Mouse (Mus musculus) heart, embryonic 16.5 days (tissue): Measurements from ENCODE around the gene Rbm8a2. TPM values are rescaled to one million over a fixed set of nuclear protein-coding genes. Genes with fewer than 3 reads are reported as not detected.

Source experiments
- ATAC-seq: fragments of 200-750 bp; cut with Nextera tagmentation; replicated peaks from 2 replicates; pipeline ENCODE4 v1.8.0; 2017; ENCODE audit warnings: moderate number of reproducible peaks; ENCODE audit not compliant: insufficient read depth, low FRiP score; ENCODE audit errors: extremely low read depth
- H3K27ac ChIP-seq: fragments of 300-500 bp; sonication (generic); 2 replicates; pipeline ENCODE4 v1.5.1; 2014; ENCODE audit warnings: mild to moderate bottlenecking, low read length, control low read depth, moderate library complexity
- H3K27me3 ChIP-seq: fragments of 300-500 bp; sonication (generic); 2 replicates; pipeline ENCODE4 v1.6.1; 2014; ENCODE audit warnings: low read length, mixed read lengths; ENCODE audit not compliant: control insufficient read depth, insufficient read depth
- H3K36me3 ChIP-seq: fragments of 300-500 bp; sonication (generic); 2 replicates; pipeline ENCODE4 v1.6.1; 2014; ENCODE audit not compliant: control insufficient read depth, insufficient read depth
- H3K4me1 ChIP-seq: fragments of 300-500 bp; sonication (generic); 2 replicates; pipeline ENCODE4 v1.6.1; 2014; ENCODE audit warnings: low read length, mixed read lengths; ENCODE audit not compliant: control insufficient read depth, insufficient read depth
- H3K4me2 ChIP-seq: fragments of 300-500 bp; sonication (generic); 2 replicates; pipeline ENCODE4 v1.6.1; 2014; ENCODE audit warnings: low read depth, mild to moderate bottlenecking, control low read depth, low read length
- H3K4me3 ChIP-seq: fragments of 300-500 bp; sonication (generic); 2 replicates; pipeline ENCODE4 v1.5.1; 2014; ENCODE audit warnings: mild to moderate bottlenecking, control low read depth, low read length
- H3K9ac ChIP-seq: fragments of 300-500 bp; sonication (generic); 2 replicates; pipeline ENCODE4 v1.6.1; 2014; ENCODE audit warnings: low read length, control low read depth
- H3K9me3 ChIP-seq: fragments of 300-500 bp; sonication (generic); replicated peaks from 2 replicates; pipeline ENCODE4 v1.6.1; 2016; ENCODE audit warnings: low read length; ENCODE audit not compliant: control insufficient read depth
- WGBS: fragments of 180-500 bp; shearing (Covaris S2); extraction: QIAGEN DNeasy Blood & Tissue Kit; methylation state at CpG from one replicate; pipeline ENCODE4 v1.1.7; 2014; 5-methylcytosine and 5-hydroxymethylcytosine counted together
- polyA plus RNA-seq: library from polyadenylated mRNA; unstranded; fragments of >200 nt; fragmentation: Nextera tagmentation; extraction: Ambion mirVana; gene quantifications from 2 replicates; pipeline ENCODE4 v1.2.1, GENCODE M21; 2015

Gene Rbm8a2
- polyA plus RNA-seq, 1 experiment from 2014 or later = 0.98 TPM

DNA sequence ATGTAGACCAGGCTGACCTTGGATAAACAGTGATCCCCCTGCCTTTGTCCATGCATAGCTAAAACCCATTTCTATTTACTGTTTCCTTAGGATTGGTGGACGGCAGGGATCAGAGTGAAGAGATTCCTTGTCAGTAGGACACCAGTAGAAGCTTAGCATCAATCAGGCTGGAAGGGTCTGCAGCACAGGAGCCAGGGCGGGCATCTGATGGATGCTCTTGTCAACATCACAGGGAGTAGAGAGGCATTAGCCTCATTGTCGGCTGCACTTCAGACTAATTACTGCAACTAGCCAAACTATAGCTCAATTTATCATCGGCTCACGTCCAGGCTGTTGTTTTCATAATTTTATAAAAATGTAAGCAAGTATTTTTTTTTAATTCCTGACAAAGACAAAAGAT is 21.7 kb upstream of the Rbm8a2 start:
- Histone ChIP-seq H3K4me3 (no peak overlapping the region), H3K9ac (no peak overlapping the region)
- WGBS = 67% methylated on average over 5 of the region's 5 CpGs

DNA sequence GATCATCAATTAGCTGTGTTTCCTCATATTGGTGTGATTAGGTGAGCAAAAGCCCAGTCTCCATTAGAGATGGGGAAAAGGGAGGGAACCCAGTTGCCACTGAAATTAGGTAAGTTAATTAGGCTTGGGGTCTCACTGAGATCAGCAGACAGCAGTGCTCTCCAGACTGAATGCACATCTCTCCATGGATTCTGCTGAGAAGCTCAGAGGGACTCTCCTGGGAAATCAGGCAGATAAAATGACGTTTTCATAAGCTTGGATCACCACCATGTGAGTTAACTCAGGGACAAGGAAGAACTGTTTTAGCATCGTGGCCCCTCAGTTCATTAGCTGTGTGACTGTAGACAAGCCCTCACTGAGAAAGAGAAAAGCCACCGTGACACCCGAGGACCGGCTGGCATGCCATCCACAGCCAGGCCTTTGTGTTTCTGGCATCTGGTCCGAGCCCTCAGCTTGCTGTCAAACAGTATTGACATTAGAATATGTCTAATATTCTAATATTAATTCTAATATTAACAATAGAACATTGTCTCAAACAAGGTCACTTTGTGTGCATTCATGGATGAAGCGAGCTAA is 18.2 kb upstream of the Rbm8a2 start:
- H3K27me3 ChIP-seq = no peaks in the 10 kb centered on the region
- WGBS = 71% methylated on average over 7 of the region's 7 CpGs
- no peak overlapping the region for H3K4me2 ChIP-seq
- ATAC-seq = no peak; the same call in 1 of the 2 replicates
- no peaks in the 10 kb centered on the region for H3K9me3 ChIP-seq
- no peaks in the 10 kb centered on the region for H3K4me1 ChIP-seq
- H3K27ac ChIP-seq = no peak overlapping the region
- H3K36me3 ChIP-seq = no peaks in the 10 kb centered on the region
- no peak overlapping the region for H3K4me3 ChIP-seq
- no peak overlapping the region for H3K9ac ChIP-seq

More for the DNA sequence above, 21.7 kb upstream of the Rbm8a2 start:
- no peak overlapping the region for H3K27ac ChIP-seq
- no peak overlapping the region for H3K4me2 ChIP-seq
- ATAC-seq = no peak
- no peaks in the 10 kb centered on the region for H3K9me3 ChIP-seq
- H3K27me3 ChIP-seq = no peaks in the 10 kb centered on the region
- no peaks in the 10 kb centered on the region for H3K4me1 ChIP-seq
- no peaks in the 10 kb centered on the region for H3K36me3 ChIP-seq

DNA sequence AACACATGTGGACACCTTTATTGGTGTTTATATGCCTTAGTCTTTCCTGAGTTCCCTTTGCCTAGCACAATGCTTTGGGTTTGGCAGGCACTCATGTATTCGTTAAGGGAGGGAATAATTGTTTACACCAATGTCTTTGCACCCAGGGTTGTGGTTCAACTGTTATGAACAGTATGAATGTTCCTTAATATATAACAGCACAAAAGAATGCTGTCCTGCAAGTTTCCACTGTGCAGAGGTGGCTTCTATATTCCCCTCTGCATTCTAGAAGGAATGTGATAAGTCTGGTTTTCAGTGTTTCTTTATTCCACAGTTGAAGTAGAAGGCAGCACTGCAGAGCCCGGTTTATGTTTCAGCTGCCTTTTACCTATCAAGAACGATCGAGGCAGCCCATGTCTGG is 10.0 kb upstream of the Rbm8a2 start:
- H3K9me3 ChIP-seq = no peaks in the 10 kb centered on the region
- ATAC-seq = no peak
- no peak overlapping the region for H3K27ac ChIP-seq
- H3K4me2 ChIP-seq = no peak overlapping the region
- H3K27me3 ChIP-seq = no peaks in the 10 kb centered on the region
- 79% methylated on average over 4 of the region's 4 CpGs for WGBS
- no peaks in the 10 kb centered on the region for H3K4me1 ChIP-seq
- no peaks in the 10 kb centered on the region for H3K36me3 ChIP-seq
- H3K4me3 ChIP-seq = no peak overlapping the region
- no peak overlapping the region for H3K9ac ChIP-seq

DNA sequence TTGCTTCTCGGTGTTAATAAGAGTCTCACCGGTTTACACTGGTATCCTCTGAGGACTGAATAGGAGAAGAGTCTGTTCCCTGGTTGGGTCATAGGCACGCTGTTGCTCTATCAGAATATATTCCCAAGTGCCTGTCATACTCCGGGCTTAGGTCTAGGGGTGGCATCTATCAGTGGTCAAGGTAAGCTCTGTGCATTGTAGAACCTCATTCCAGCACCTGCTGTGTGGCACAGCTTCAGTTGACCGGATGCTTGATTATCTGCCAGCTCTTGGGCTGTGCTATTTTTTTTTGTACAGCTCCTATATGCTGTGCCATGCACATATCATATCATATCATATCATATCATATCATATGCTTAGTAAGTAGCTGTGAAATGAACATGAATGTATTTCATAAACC is 9.5 kb upstream of the Rbm8a2 start:
- no peaks in the 10 kb centered on the region for H3K9me3 ChIP-seq
- H3K9ac ChIP-seq = no peak overlapping the region
- no peaks in the 10 kb centered on the region for H3K27me3 ChIP-seq
- H3K4me2 ChIP-seq = no peak overlapping the region
- no peak overlapping the region for H3K27ac ChIP-seq
- no peak for ATAC-seq
- 78% methylated on average over 5 of the region's 5 CpGs for WGBS
- H3K36me3 ChIP-seq = no peaks in the 10 kb centered on the region
- no peaks in the 10 kb centered on the region for H3K4me1 ChIP-seq
- no peak overlapping the region for H3K4me3 ChIP-seq

DNA sequence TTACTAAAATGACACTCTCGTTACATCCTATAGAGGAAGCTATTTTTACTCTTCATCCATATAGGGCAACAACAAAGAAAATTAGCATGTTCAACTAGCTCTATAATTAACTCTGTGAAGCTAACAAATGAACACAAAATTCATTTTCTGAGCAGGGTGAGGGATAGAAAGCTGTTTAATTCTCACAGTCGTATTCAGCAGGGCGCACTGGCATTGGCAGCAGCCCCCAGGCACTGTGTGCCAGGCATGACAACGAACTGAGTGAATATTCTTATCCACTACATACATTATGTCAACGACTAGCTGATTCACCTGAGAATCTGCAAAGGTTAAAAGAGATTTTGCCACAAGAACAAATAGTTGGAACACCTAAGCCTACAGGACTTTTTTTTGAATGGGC is 8.2 kb downstream of the Rbm8a2 start:
- H3K4me1 ChIP-seq = no peaks in the 10 kb centered on the region
- H3K9me3 ChIP-seq = no peaks in the 10 kb centered on the region
- ATAC-seq = no peak
- 88% methylated on average over 5 of the region's 5 CpGs for WGBS
- no peak overlapping the region for H3K4me2 ChIP-seq
- no peaks in the 10 kb centered on the region for H3K36me3 ChIP-seq
- no peaks in the 10 kb centered on the region for H3K27me3 ChIP-seq
- H3K9ac ChIP-seq = no peak overlapping the region
- H3K4me3 ChIP-seq = no peak overlapping the region
- H3K27ac ChIP-seq = no peak overlapping the region

DNA sequence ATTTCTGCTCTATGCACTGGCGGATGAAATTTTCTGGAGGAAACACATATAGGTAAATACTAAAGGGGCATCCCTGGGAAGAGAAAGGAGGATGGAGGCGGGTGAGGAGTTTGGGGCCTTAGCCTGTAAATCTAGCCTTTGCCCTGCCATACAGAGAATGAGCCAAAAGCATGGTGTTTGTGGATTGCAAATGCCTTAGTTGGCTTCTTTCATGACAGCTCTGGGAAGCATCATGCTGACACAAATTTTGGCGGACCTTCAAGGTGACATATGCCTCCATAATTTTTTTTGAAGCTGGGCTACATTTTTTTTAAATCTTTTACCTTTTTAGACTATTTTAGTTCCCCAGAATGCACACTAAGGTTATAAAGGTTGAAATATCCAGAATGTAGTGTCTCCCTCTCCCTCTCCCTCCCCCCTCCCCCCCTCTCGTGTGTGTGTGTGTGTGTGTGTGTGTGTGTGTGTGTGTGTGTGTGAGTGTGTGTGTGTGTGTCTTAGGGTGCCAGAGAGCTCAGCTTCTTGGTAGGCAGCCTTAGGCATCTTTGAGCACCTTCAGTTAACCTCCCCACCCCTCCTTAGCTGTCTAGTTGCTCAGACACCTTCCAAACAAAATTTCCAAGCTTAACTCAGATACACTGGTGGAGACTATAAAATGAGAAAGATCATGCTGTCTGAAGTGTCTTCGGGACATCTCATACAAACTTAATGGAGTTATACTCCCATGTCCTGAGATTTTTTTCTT is 11.7 kb downstream of the Rbm8a2 start:
- Histone ChIP-seq H3K36me3 (no peaks in the 10 kb centered on the region), H3K4me3 (no peak overlapping the region), H3K9me3 (no peaks in the 10 kb centered on the region), H3K4me1 (no peaks in the 10 kb centered on the region), H3K4me2 (no peak overlapping the region), H3K27ac (no peak overlapping the region), H3K27me3 (no peaks in the 10 kb centered on the region), H3K9ac (no peak overlapping the region)
- 85% methylated on average over 4 of the region's 5 CpGs for WGBS
- ATAC-seq = no peak

DNA sequence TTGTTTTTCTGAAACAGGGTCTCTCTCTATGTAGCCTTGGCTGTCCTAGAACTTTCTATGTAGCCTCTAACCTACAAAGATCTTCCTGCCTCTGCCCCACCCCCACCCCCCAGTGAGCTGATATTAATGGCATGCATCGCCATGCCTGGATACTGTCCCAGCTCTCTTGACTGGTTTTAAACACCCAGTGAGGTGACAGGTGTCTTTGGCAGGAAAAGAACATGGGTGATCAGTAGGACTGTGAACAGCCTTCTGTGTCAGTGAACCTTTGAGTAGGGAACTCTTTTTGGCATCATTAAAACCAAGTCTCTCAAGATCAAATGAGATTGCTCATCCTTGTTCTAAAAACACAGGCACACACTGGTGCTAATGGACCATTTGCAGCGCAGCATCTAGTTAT is 17.1 kb downstream of the Rbm8a2 start:
- 68% methylated on average over 2 of the region's 2 CpGs for WGBS
- Histone ChIP-seq H3K4me3 (no peak overlapping the region), H3K4me2 (no peak overlapping the region), H3K27me3 (no peaks in the 10 kb centered on the region), H3K36me3 (no peaks in the 10 kb centered on the region), H3K4me1 (no peaks in the 10 kb centered on the region), H3K27ac (no peak overlapping the region), H3K9ac (no peak overlapping the region), H3K9me3 (no peaks in the 10 kb centered on the region)
- ATAC-seq = no peak

DNA sequence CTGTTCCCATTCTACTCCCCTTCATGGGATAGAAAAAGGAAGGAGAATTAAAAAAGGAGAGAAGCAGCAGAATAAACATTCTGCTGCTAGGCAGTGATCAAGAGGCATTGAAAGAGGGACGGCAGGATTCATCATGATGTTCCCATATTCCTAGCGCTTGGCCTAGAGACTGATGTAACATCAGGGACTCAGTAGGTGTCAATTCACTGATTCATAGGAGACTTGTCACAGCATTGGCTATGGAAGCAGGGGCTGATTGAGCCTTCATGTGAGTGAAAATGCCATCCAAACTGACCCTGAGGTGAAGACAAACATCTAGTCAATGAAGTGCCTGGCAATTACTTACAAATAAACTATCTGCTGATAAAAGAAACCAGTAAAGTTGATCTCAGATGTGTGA is 28.1 kb downstream of the Rbm8a2 start:
- no peaks in the 10 kb centered on the region for H3K4me1 ChIP-seq
- no peaks in the 10 kb centered on the region for H3K27me3 ChIP-seq
- ATAC-seq = no peak
- peaks cover 3% of the 10 kb centered on the region; the same call in 1 of the 2 replicates for H3K9me3 ChIP-seq
- 85% methylated on average over 2 of the region's 2 CpGs for WGBS
- no peak overlapping the region for H3K4me3 ChIP-seq
- H3K27ac ChIP-seq = no peak overlapping the region
- no peak overlapping the region for H3K4me2 ChIP-seq
- H3K36me3 ChIP-seq = no peaks in the 10 kb centered on the region
- no peak overlapping the region for H3K9ac ChIP-seq

DNA sequence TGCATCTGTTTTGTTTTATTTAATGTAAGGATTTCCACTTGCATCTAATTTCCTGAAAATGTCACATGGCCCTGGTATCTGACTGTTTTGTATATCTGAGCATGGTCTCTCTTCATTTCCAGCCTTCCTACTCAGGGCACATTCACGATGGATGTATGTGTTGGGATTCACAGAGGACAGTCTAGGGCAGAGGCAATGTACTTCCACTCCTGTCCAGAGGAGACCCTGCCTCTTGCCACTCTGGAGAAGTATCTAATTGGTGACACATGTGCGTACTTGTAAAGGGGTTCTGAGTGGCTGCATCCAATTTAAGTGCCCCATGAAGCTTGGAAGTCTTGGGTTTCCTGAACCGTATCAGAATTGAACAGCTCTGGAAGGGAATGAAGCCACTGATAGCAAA is 28.5 kb downstream of the Rbm8a2 start:
- H3K27ac ChIP-seq = no peak overlapping the region
- no peak overlapping the region for H3K9ac ChIP-seq
- no peaks in the 10 kb centered on the region for H3K36me3 ChIP-seq
- H3K4me1 ChIP-seq = no peaks in the 10 kb centered on the region
- peaks cover 3% of the 10 kb centered on the region; the same call in 1 of the 2 replicates for H3K9me3 ChIP-seq
- H3K27me3 ChIP-seq = no peaks in the 10 kb centered on the region
- H3K4me3 ChIP-seq = no peak overlapping the region
- no peak overlapping the region for H3K4me2 ChIP-seq
- 76% methylated on average over 3 of the region's 3 CpGs for WGBS
- ATAC-seq = no peak
